Mouse (Mus musculus) B cell, adult 2 months (primary cell): ENCODE results near the gene Emg1.

Source experiments
- DNase-seq, 2 experiments: peaks; one replicate each; pipeline ENCODE4 v3.0.0; 2022

Emg1 gene

DNA sequence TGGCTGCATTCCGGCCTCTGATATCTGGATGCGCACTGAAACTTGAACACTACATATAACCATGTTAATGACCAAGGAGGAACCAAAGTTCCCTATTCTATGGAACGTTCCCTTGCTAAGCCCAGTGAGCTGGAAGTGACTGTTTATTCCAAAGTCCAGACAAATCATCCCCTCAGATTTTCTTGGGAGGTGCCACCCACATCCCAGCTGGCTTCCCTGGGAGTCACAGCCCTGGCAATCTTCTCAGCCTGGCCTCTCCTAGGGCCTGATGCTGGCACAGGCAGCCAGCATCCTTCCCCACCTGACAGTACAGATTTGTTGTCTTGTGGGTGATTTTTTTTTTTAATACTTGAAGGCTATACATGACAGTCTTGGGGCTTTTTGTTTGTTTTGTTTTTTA is 32.5 kb downstream of the Emg1 start:
- no peak for DNase-seq

DNA sequence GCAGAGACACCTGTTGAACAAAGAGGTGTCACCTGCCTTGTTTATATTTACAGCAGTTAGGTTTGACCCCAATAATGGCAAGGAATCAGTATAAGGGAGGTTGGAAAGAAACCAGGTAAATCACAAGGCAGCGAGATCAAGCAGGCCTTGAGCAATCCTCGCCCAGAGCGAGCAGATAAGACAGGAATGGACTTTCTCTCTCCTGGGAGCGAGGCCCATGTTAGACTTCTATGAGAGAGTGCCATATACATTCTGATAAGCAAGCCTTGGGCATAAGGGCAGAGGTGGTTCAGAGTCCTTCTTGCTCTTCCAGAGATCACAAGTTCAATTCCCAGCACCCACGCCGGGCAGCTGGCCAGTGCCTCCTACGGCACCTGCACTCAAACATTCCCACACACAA is 33.2 kb downstream of the Emg1 start:
- DNase-seq = no peak

DNA sequence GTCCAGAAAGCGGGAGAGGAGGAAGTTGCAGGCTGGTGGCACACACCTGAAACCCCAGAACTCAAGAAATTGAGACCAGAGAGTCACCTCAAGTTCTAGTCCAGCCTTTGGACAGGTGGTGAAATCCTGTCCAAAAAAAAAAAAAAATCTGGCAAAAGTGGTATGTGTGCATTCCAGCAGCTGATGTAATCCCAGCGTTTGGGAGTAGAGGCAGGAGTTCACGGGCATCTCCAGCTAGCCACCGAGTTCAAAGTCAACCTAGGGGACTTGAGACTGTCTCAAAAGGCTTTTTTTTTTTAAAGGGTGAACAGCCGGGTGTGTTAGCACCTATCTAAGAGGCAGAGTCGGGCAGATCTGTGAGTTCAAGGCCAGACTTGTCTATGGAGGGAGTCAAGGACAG is 35.8 kb downstream of the Emg1 start:
- DNase-seq = no peak

DNA sequence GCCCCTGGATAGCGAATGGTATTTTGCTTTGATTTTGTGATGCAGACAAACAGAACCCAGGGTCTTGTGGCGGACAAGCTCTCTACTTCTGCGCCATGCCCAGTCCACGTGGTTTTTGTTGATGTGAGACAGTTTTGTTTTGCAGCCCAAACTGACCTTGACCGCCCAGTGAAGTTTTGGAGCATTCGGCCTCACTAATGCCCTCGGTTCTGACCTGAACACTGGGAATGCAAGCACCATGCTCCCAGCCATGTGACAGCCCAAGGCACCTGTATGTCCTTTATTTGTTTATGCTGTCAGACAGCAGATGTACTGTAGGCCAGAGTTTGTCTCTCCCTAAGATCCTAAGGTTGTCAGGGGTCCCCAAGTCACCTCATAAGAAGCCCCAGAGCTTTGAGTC is 37.4 kb downstream of the Emg1 start:
- no peak for DNase-seq

DNA sequence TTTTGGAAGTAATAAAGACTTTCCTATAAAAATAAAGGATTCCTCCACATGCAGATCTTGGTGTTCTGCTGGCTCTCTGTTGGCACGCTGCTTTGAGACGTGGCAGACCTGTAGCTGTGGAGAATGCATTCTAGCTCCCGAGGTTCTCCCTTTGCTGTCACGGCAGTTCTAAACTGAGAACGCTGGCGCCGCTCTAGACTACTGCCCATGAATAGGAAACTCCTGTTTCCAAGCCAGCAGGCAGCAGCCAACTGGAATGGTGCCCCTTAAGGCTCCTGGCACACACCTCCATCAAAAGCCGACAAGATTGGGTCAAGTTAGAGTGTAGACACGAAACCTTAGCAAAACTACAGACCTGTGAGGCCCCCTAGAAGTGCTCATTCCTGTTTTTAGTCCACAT is 38.4 kb downstream of the Emg1 start:
- no peak for DNase-seq

DNA sequence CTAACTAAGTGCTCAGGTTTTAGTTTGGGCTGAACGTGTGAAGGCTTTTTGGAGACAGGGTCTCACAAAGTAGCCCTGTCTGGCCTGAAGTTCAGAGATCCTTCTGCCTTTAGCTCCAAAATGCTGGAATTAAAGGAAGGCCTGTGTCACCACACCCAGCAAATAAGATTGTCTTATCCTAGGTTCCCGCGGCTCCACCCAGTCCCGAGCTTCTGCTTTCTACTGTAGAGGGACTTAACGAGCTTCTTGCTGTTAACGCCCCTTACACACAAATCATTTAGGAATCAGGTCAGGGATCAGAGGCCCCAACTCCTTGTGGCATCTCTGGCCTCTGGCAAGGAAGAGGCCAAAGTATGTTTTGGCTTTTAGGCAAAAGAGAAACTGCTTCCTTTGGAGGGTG is 39.9 kb downstream of the Emg1 start:
- no peak for DNase-seq

DNA sequence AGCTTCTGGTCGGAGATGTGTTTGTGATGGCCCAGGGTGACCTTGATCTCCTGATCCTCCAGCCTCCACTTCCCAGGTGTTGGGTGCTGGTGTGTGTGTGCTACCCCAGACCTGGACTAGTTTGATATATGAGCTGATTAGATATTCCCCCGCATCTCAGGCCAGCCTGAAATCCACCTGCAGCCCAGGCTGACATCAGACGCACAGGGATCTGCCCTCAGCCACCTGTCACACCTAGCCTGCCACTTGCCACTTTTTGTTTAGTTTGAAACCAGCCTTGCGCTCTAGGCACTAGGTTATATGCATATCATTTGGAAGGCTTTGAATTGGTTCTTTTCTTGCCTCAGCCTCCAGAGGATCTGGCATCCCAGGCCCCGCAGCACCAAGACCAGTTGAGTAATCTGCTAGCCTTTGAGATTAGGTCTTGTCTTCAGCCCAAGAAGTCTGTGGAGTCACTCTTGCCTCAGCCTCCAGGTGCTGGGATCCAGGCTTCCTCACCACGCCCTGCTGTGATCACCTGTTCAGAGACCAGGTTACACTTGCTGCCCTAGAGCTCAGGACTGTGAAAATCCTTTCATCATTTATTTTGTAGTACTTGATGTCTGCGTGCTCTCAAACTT is 41.6 kb downstream of the Emg1 start:
- no peak for DNase-seq

DNA sequence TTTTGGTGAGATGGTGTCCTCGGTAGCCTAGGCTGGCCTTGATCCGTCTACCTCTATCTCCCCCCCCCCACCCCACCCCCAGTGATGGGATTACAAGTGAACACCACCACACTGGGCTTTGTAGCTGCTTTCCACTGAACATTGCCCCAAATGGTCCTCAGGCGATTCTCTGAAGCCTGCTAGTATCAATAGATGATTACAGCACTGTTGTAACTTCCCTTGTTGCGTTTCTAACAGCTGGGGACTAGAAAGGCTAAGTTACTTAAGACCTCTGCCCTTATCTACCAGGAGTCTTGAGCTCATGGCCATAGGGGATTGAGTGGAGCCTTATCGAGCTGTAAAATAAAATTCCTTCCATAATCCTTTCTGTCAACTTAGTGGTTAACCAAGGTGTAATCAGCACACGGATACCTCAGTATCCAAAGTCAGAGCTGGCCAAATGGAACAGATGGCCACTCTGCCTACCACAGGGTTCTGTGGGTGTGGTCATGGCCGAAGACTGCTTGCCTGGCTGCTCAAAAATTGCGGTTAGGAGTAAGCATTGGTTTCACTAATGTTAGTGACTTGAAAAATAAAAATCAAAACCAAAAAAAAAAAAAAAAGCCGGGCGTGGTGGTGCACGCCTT is 42.6 kb downstream of the Emg1 start:
- DNase-seq = no peak

DNA sequence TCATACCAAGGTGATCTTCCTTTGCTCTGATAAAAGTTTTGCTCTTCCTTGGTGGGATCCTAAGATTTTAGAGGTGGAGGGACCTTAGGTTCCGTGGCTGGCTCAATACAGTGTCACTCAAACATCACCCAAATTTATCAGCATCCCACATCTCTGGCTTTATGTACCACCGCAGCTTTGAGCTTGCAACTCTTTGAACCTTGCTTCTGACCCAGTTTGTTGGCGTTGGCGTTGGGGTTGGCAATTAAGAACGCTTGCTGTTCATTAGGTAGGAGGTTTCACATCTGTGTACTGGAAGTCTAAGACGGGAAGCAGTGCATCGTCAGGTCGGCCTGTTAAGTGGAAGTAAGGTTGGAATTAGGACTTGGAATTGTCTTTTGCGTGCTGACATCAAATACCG is 47.0 kb downstream of the Emg1 start:
- DNase-seq = no peak

DNA sequence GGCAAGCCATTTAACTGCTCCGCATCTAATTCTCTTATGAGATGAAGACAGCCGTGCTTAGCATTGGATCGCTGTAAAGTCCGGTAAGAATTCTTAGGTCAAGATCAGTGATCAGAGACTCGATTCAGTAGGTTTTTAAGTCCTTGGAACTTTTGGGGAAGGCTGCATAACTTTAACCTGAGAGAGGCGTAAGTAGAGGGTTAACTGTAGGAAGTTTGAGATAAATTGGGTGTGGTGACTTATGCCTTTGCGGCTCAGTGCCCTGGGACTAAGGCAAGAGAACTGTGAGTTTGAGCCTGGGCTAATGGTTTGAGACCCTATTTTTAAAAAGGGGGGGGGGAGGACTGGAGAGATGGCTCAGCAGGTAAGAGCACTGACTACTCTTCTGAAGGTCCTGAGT is 47.7 kb downstream of the Emg1 start:
- DNase-seq = no peak

DNA sequence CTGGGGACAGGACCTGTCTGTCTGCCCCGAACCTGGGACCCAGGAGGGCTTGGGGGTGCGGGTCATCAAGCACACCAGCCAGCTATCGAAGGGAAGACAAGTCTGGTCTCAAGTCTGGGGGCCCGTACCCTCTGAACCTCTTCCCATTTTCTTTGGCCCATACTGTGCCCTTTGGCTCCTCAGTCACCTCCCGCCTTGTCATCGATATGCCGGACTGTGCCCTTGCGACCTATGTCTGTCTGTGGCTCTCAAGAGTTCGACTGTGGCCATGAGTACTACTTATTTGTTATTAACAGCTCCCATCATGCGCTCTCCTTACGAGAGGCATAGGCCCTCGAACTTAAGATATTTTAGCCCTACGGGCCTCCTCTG is 48.6 kb downstream of the Emg1 start:
- DNase-seq = no peak

DNA sequence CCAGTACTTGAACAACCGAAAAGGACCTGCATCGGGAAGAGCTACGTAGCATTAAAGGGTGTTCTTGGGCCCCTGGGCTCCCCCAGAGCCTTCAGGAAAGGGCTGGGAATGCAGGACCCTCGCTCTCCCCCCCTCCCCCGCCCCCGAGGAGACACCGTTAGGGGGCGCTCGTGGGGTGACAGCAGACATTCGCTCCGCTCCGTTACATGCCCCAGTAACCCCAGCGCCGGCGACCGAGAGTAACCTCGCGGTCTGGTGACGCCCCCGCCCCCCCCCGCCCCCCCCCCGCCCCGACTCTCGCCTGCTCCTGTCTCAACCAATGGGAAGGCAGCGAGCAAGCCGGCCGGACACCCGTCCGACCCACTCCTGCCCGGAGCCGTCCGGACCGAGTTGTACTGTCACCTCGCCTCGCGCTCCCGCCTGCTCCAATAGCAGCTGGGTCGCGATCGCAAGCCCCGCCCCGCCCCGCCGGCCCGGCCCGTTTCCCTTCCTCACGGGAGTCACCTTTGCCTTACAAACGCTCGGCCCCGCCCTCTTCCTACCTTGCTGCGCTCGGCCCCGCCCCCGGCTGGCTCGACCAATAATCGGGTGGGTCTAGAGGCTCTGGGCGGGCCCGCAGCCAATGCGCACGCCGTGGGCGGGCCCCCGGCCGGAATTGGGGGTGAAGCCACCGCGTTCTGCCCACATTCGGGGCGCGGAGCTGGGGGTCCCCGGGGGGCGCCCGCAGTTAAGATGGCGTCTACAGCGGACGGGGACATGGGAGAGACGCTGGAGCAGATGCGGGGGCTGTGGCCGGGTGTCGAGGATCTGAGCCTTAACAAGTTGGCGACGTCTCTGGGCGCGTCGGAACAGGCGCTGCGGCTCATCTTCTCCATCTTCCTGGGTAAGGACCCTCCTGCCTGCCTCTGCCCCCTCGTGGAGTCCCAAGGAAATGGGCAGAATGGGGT is 49.2 kb downstream of the Emg1 start, which contains the start of gene Lpcat3:
TSS of gene Lpcat3 (plus strand) at position 551 of the 947 bp plus-strand sequence.
- peak; percentile 99 to 100 for DNase-seq

DNA sequence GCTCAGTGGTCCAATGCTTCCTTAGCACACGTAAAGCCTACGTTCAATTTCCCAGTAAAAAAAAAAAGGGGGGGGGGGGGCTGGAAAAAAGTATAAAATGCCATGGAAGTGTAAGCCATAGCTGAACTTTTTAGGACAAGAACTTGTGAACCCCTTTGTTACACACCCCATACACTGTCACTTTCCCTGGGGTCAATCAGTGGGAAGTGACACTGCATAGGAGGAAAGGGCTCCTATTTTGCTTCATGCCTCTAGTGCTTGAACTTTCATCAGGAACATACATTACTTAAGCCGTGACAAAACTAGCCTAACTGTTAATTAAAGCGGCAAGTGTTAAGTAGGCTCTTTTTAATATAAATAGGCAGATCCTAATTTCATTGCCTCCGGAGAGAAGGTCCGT is 50.0 kb downstream of the Emg1 start:
- DNase-seq = no peak

DNA sequence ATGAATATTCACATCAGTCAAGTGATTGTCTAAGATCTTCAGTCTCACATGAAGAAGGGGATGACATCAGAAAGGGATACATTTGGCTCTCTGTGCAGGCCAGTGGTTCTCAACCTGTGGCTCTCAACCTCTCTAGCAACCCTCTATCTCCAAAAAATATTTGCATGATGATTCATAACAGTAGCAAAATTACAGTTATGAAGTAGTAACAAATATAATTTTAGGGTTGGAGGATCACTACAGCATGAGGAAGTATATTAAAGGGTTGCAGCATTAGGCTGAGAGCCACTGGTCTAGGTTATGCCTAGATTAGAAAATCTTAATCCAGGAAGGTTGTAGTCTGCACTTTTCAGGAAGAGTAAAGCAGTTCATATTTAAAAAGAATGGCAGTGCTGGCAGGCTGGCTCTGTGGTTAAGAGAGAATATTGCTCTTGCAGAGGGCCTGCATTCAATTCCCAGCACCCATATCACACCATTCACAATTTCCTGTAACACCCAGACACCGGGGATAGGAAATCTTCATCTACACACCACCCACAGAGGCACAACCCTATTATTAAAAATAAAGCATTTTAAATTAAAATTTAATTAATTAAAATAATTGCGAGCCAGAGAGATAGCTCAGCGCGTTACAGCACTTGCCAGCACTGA is 50.7 kb downstream of the Emg1 start:
- DNase-seq = no peak

DNA sequence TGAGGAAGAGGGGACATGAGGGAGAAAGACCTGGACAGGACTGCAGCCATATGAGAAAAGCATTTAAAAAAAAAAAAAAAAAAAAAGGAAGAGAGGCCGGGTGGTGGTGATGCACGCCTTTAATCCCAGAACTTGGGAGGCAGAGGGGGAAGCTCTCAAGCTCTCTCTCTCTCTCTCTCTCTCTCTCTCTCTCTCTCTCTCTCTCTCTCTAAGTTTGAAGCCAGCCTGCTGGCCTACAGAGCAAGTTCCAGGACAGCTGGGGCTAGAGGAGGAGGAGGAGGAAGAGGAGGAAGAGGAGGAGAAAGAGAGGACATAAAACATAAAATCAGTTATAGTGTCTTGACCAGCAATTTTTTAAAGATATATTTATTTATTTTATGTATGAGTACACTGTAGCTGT is 53.9 kb downstream of the Emg1 start:
- DNase-seq = no peak

DNA sequence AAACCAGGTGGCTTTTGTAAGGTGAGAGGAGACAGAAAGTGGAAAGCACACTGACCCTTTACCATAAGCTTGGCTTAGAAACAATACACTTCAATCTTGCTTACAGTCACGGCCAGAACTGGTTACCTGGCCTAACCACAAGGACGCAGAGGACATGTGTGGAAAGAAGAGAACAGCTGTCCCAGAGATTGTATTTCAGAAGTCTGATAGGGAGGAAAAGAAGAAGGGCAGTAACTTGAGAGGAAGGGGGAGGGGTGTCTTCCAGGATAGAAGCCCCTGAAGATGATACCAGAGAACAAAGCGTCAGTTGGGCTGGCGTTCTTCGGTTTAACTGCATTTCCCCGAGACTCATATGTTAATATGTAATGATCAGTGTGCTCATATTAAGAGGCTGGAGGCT is 56.1 kb downstream of the Emg1 start:
- no peak for DNase-seq
